Comparison of ENCODE assay signal across 8 mouse cellular contexts in the genomic region with DNA sequence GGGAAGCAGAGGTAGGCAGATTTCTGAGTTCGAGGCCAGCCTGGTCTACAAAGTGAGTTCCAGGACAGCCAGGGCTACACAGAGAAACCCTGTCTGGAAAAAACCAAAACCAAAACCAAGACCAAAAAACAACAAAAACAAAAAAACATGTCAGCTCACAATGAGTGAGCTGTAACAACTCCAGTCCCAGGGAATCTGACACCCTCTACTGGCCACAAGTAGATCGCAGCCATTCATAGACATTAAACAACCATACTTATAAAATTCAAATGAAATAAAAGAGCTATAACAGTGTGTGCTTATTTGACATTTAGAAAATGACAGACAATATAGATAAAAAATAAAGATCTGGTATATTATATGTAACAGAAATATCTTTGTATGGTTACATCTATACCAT. TPM values are rescaled to one million over a fixed set of nuclear protein-coding genes. Genes with fewer than 3 reads are reported as not detected.
DNase-seq lines count a peak whose midpoint lies in the region; ATAC-seq and TF ChIP-seq lines count a peak whose summit lies in the region.

No protein-coding gene starts in this region.

- no peak overlapping the region for H3K4me3 ChIP-seq in MEL (ENCODE audit: control insufficient read depth in 1 of 2, insufficient read depth in 1 of 2, low read depth in 2 of 2, low read length in 2 of 2)
- H3K4me3 ChIP-seq in intestine, embryonic 16.5 days (ENCODE audit: low read length): no peak overlapping the region

- no peak overlapping the region for H3K9ac ChIP-seq in MEL (ENCODE audit: control insufficient read depth, low read depth, low read length, poor library complexity, severe bottlenecking)
- H3K9ac ChIP-seq in intestine, embryonic 16.5 days (ENCODE audit: low read depth, low read length): no peak overlapping the region

- peaks cover 13 to 45% of the 10 kb centered on the region in 2 experiments for H3K36me3 ChIP-seq in MEL (ENCODE audit: control insufficient read depth in 1 of 2, insufficient read depth in 2 of 2, low read length in 2 of 2)
- peaks cover 5% of the 10 kb centered on the region; the same call in 1 of the 2 replicates for H3K36me3 ChIP-seq in intestine, embryonic 16.5 days (ENCODE audit: control insufficient read depth, insufficient read depth, low read length)

- 87% methylated on average over 2 of the region's 2 CpGs for WGBS in intestine, embryonic 16.5 days

- peak; percentile 46 to 74 (median 54); a peak in 5 of 6 replicates for TF ChIP-seq CTCF in MEL (IDR thresholded peaks at IDR 0.05 in 2 of 3, conservative IDR thresholded peaks at IDR 0.05 in 1 of 3; ENCODE audit: control insufficient read depth in 1 of 3, insufficient read depth in 1 of 3, low read depth in 2 of 3, low read length in 3 of 3, poor library complexity in 1 of 3, severe bottlenecking in 1 of 3)

- no peaks in the 10 kb centered on the region; the same call in 1 of the 2 replicates for H3K79me2 ChIP-seq in MEL (ENCODE audit: control insufficient read depth, insufficient read depth, low read length, poor library complexity)

- H3K4me2 ChIP-seq in intestine, embryonic 16.5 days (ENCODE audit: low read depth, low read length): no peak overlapping the region

- TF ChIP-seq RAD21 in MEL (IDR thresholded peaks at IDR 0.05; ENCODE audit: low read depth, low read length): peak; percentile 61

- no peaks in the 10 kb centered on the region for H3K9me3 ChIP-seq in MEL (replicated peaks; ENCODE audit: insufficient read depth, low read length)
- H3K9me3 ChIP-seq in intestine, embryonic 16.5 days (ENCODE audit: control insufficient read depth, low read length): no peaks in the 10 kb centered on the region

- H3K4me1 ChIP-seq in MEL (ENCODE audit: control insufficient read depth in 1 of 2, insufficient read depth in 2 of 2, low read length in 2 of 2): peaks cover 3 to 5% of the 10 kb centered on the region in 2 experiments; a peak in 3 of 4 replicates
- H3K4me1 ChIP-seq in intestine, embryonic 16.5 days (ENCODE audit: control insufficient read depth, insufficient read depth, low read length): no peaks in the 10 kb centered on the region

- ATAC-seq in erythroid progenitor cell, adult 5-6 weeks (replicated peaks; ENCODE audit: low FRiP score, poor library complexity, severe bottlenecking): peak; percentile 85
- ATAC-seq in monocyte, adult 5-6 weeks (replicated peaks; ENCODE audit: insufficient number of reproducible peaks, low FRiP score, low TSS enrichment, poor library complexity, severe bottlenecking): 0 out of 2 replicates have a peak, but pooled peaks have one; percentile 55
- no peak for ATAC-seq in intestine, embryonic 16.5 days

- TF ChIP-seq EP300 in MEL (IDR thresholded peaks at IDR 0.05; ENCODE audit: low read depth in 1 of 2, low read length in 2 of 2): 0 out of 4 replicates have a peak, but pooled peaks of 1 of the 2 experiments have one; percentile 7

- peak; percentile 44 for DNase-seq in heart, postnatal 4 days
- DNase-seq in heart, postnatal 25 days (ENCODE audit: low spot score): no peak
- peak; percentile 73 for DNase-seq in 416B (ENCODE audit: low read depth)
- DNase-seq in MEL (ENCODE audit: low read depth, low spot score): peak; percentile 69
- no peak for DNase-seq in right cerebral cortex, postnatal 36 days (ENCODE audit: low spot score in 2 of 2)

- no peak for TF ChIP-seq POLR2A in MEL (IDR thresholded peaks at IDR 0.05; ENCODE audit: control insufficient read depth in 1 of 2, insufficient read depth in 1 of 2, low read depth in 1 of 2, low read length in 2 of 2, poor library complexity in 1 of 2)

- no peaks in the 10 kb centered on the region for H3K27me3 ChIP-seq in MEL (ENCODE audit: control insufficient read depth in 1 of 2, insufficient read depth in 2 of 2, low read length in 2 of 2)
- H3K27me3 ChIP-seq in intestine, embryonic 16.5 days (replicated peaks; ENCODE audit: control insufficient read depth, insufficient read depth, low read length): no peaks in the 10 kb centered on the region

- H3K27ac ChIP-seq in MEL (ENCODE audit: control insufficient read depth, low read depth, low read length): no peak overlapping the region
- no peak overlapping the region for H3K27ac ChIP-seq in intestine, embryonic 16.5 days (ENCODE audit: low read length)

- intact Hi-C loops in heart, postnatal 25 days (cut with DNase I): no loop called here

TF ChIP-seq in MEL, 35 proteins besides CTCF, POLR2A, EP300 and RAD21:
- TF ChIP-seq CHD2 (IDR thresholded peaks at IDR 0.05; ENCODE audit: low read length) (no peak), SMC3 (IDR thresholded peaks at IDR 0.05; ENCODE audit: low read depth, low read length) (peak; percentile 68), ZC3H11A (IDR thresholded peaks at IDR 0.05; ENCODE audit: low read depth, low read length) (peak; percentile 43), MEF2A (IDR thresholded peaks at IDR 0.05; ENCODE audit: extremely low read depth, insufficient replicate concordance, low read depth, low read length, poor library complexity, severe bottlenecking) (no peak), ZMIZ1 (IDR thresholded peaks at IDR 0.05; ENCODE audit: low read depth, low read length) (no peak), MYC (IDR thresholded peaks at IDR 0.05; ENCODE audit: low read depth, low read length) (no peak), JUND (IDR thresholded peaks at IDR 0.05; ENCODE audit: low read depth, low read length) (no peak), POLR2AphosphoS2 (IDR thresholded peaks at IDR 0.05; ENCODE audit: low read length) (no peak), SIN3A (IDR thresholded peaks at IDR 0.05; ENCODE audit: low read length) (0 out of 2 replicates have a peak, but pooled peaks have one; percentile 42), ZNF384 (IDR thresholded peaks at IDR 0.05; ENCODE audit: low read depth, low read length) (peak; percentile 47; the same call in 1 of the 2 replicates), NELFE (IDR thresholded peaks at IDR 0.05; ENCODE audit: low read depth, low read length) (no peak), USF1 (IDR thresholded peaks at IDR 0.05; ENCODE audit: low read depth, low read length) (no peak)

RNA-seq across cellular contexts. Expression of gene Nemf, which starts 23.4 kb away (rescaled TPM):
- 10 to 100 TPM; 31.9 to 33.2 TPM for total RNA-seq in heart, postnatal 4 days (2021)
- 10 to 100 TPM; 24.0 to 24.4 TPM for total RNA-seq in heart, postnatal 25 days (2021)
- total RNA-seq in MEL (2012; rRNA removed): 32.1 and 33.4 TPM in 2 replicates
- 10 to 100 TPM in 1 of 2 experiments, not detected in 1; 30.2 TPM for polyA plus RNA-seq in MEL (2012; ENCODE audit: insufficient read depth in 1 of 2, insufficient read length in 2 of 2, low read depth in 1 of 2, low replicate concordance in 2 of 2, missing spikeins in 1 of 2)
- 56.6 and 57.3 TPM in 2 replicates for total RNA-seq in erythroid progenitor cell, adult 5-6 weeks (2015; ENCODE audit: low replicate concordance)
- total RNA-seq in erythroid progenitor cell, adult 5-6 weeks (2017; ENCODE audit: low replicate concordance): 66.1 and 79.0 TPM in 2 replicates
- 89.6 to 137 TPM (median 117 TPM) in 3 replicates for total RNA-seq in monocyte, adult 5-6 weeks (2017)
- 56.3 and 66.2 TPM in 2 replicates for polyA plus RNA-seq in intestine, embryonic 16.5 days (2015; fragmentation: Nextera tagmentation; extraction: Ambion mirVana)

RNA-seq across cellular contexts. Expression of gene Klhdc2, which starts 37.1 kb away (rescaled TPM):
- total RNA-seq in heart, postnatal 4 days (2021): 100 to 1,000 TPM in 1 of 2 experiments, 10 to 100 TPM in 1; 99.3 to 107 TPM
- total RNA-seq in heart, postnatal 25 days (2021): 100 to 1,000 TPM; 103 to 105 TPM
- total RNA-seq in MEL (2012; rRNA removed): 50.2 and 51.7 TPM in 2 replicates
- polyA plus RNA-seq in MEL (2012; ENCODE audit: insufficient read depth in 1 of 2, insufficient read length in 2 of 2, low read depth in 1 of 2, low replicate concordance in 2 of 2, missing spikeins in 1 of 2): 100 to 1,000 TPM in 1 of 2 experiments, 10 to 100 TPM in 1; 48.5 to 154 TPM
- 68.7 and 75.7 TPM in 2 replicates for total RNA-seq in erythroid progenitor cell, adult 5-6 weeks (2015; ENCODE audit: low replicate concordance)
- total RNA-seq in erythroid progenitor cell, adult 5-6 weeks (2017; ENCODE audit: low replicate concordance): 54.2 and 61.1 TPM in 2 replicates
- 47.6 to 59.0 TPM (median 53.0 TPM) in 3 replicates for total RNA-seq in monocyte, adult 5-6 weeks (2017)
- polyA plus RNA-seq in intestine, embryonic 16.5 days (2015; fragmentation: Nextera tagmentation; extraction: Ambion mirVana): 87.8 and 91.7 TPM in 2 replicates

RNA-seq across cellular contexts. Expression of gene Arf6, which starts 38.4 kb away (rescaled TPM):
- total RNA-seq in heart, postnatal 4 days (2021): 100 to 1,000 TPM; 103 to 104 TPM
- total RNA-seq in heart, postnatal 25 days (2021): 10 to 100 TPM; 40.5 to 43.7 TPM
- 132 and 140 TPM in 2 replicates for total RNA-seq in MEL (2012; rRNA removed)
- 100 to 1,000 TPM; 181 to 192 TPM for polyA plus RNA-seq in MEL (2012; ENCODE audit: insufficient read depth in 1 of 2, insufficient read length in 2 of 2, low read depth in 1 of 2, low replicate concordance in 2 of 2, missing spikeins in 1 of 2)
- total RNA-seq in erythroid progenitor cell, adult 5-6 weeks (2015; ENCODE audit: low replicate concordance): 59.5 and 60.8 TPM in 2 replicates
- 93.7 and 94.4 TPM in 2 replicates for total RNA-seq in erythroid progenitor cell, adult 5-6 weeks (2017; ENCODE audit: low replicate concordance)
- total RNA-seq in monocyte, adult 5-6 weeks (2017): 213 to 230 TPM (median 223 TPM) in 3 replicates
- polyA plus RNA-seq in intestine, embryonic 16.5 days (2015; fragmentation: Nextera tagmentation; extraction: Ambion mirVana): 18.0 and 34.2 TPM in 2 replicates

RNA-seq across cellular contexts. Expression of gene Gm9887, which starts 38.7 kb away (rescaled TPM):
- under 1 TPM; 0.48 to 0.77 TPM for total RNA-seq in heart, postnatal 4 days (2021)
- under 1 TPM; 0.60 to 0.61 TPM for total RNA-seq in heart, postnatal 25 days (2021)
- 0.69 and 1.7 TPM in 2 replicates for total RNA-seq in MEL (2012; rRNA removed)
- 1 to 10 TPM in 1 of 2 experiments, not detected in 1; 4.9 TPM for polyA plus RNA-seq in MEL (2012; ENCODE audit: insufficient read depth in 1 of 2, insufficient read length in 2 of 2, low read depth in 1 of 2, low replicate concordance in 2 of 2, missing spikeins in 1 of 2)
- not detected in 2 replicates for total RNA-seq in erythroid progenitor cell, adult 5-6 weeks (2015; ENCODE audit: low replicate concordance)
- total RNA-seq in erythroid progenitor cell, adult 5-6 weeks (2017; ENCODE audit: low replicate concordance): not detected in 2 replicates
- total RNA-seq in monocyte, adult 5-6 weeks (2017): not detected in 3 replicates
- polyA plus RNA-seq in intestine, embryonic 16.5 days (2015; fragmentation: Nextera tagmentation; extraction: Ambion mirVana): 1.0 and 1.4 TPM in 2 replicates

Comparison
In these comparisons a context has a peak if more than half of its experiments do, and no peak if none do; other contexts are left out.
1. DNase-seq: peak in heart, postnatal 4 days (single experiment), 416B (single experiment) and MEL (single experiment); none in heart, postnatal 25 days (single experiment) and right cerebral cortex, postnatal 36 days (0 of 2).